Mouse (Mus musculus): ENCODE data around the gene Bcas3. TPM values are rescaled to one million over a fixed set of nuclear protein-coding genes. Genes with fewer than 3 reads are reported as not detected.

Gene Bcas3
- total RNA-seq, 2 experiments from 2014 or later: 21.5 to 26.8 TPM

- DNase-seq: no peak
Measured at GRCm38 (mm10) chr11:85751171-85751570, 398.2 kb downstream of the Bcas3 start.

GRCm38 (mm10) chr11:85754631-85755502 is 401.9 kb downstream of the Bcas3 start:
- no peak for DNase-seq

GRCm38 (mm10) chr11:85755503-85756044 is 402.6 kb downstream of the Bcas3 start:
- DNase-seq: no peak

- no peak for DNase-seq
Measured at GRCm38 (mm10) chr11:85758891-85759290, 405.9 kb downstream of the Bcas3 start.

- DNase-seq: peak; percentile 35
Measured at GRCm38 (mm10) chr11:85759634-85760439, 406.9 kb downstream of the Bcas3 start.

GRCm38 (mm10) chr11:85760486-85761141 is 407.6 kb downstream of the Bcas3 start:
- DNase-seq: peak; percentile 62

GRCm38 (mm10) chr11:85761170-85761569 is 408.2 kb downstream of the Bcas3 start:
- DNase-seq: no peak

GRCm38 (mm10) chr11:85763655-85764054 is 410.7 kb downstream of the Bcas3 start:
- no peak for DNase-seq

GRCm38 (mm10) chr11:85766106-85766723 is 413.2 kb downstream of the Bcas3 start:
- no peak for DNase-seq

GRCm38 (mm10) chr11:85766811-85767210 is 413.8 kb downstream of the Bcas3 start:
- no peak for DNase-seq

- DNase-seq: no peak
Measured at GRCm38 (mm10) chr11:85769740-85770139, 416.8 kb downstream of the Bcas3 start.

GRCm38 (mm10) chr11:85773391-85773790 is 420.4 kb downstream of the Bcas3 start:
- DNase-seq: no peak

GRCm38 (mm10) chr11:85774707-85775106 is 421.7 kb downstream of the Bcas3 start:
- no peak for DNase-seq

- peak; percentile 24 for DNase-seq
Measured at GRCm38 (mm10) chr11:85775492-85775891, 422.5 kb downstream of the Bcas3 start.

GRCm38 (mm10) chr11:85776861-85777360 is 423.9 kb downstream of the Bcas3 start:
- DNase-seq: no peak

- DNase-seq: no peak
Measured at GRCm38 (mm10) chr11:85777950-85778349, 425.0 kb downstream of the Bcas3 start.

GRCm38 (mm10) chr11:85780303-85780702 is 427.3 kb downstream of the Bcas3 start:
- DNase-seq: no peak

GRCm38 (mm10) chr11:85786113-85786718 is 433.2 kb downstream of the Bcas3 start:
- DNase-seq: no peak

- no peak for DNase-seq
Measured at GRCm38 (mm10) chr11:85789750-85790149, 436.8 kb downstream of the Bcas3 start.

- no peak for DNase-seq
Measured at GRCm38 (mm10) chr11:85790267-85790666, 437.3 kb downstream of the Bcas3 start.

- DNase-seq: no peak
Measured at GRCm38 (mm10) chr11:85791212-85791611, 438.2 kb downstream of the Bcas3 start.
